Mouse (Mus musculus) induced T-regulatory cell, adult 2 months (primary cell): ENCODE data around the gene Vsig1.

Source experiments
- DNase-seq: peaks from one replicate; pipeline ENCODE4 v3.0.0-alpha.2; 2012; ENCODE audit warnings: low read depth

Vsig1 gene

GRCm38 (mm10) chrX:140907360-140907759, at the start of gene Vsig1:
Vsig1 (plus strand) TSS chrX:140907608.
- no peak for DNase-seq

GRCm38 (mm10) chrX:140862760-140863159, 44.6 kb upstream of the Vsig1 start:
- DNase-seq = no peak

GRCm38 (mm10) chrX:140863431-140863830, 44.0 kb upstream of the Vsig1 start:
- DNase-seq = no peak

GRCm38 (mm10) chrX:140887193-140887592, 20.2 kb upstream of the Vsig1 start:
- no peak for DNase-seq

- no peak for DNase-seq
Observed at GRCm38 (mm10) chrX:140891796-140892195, 15.6 kb upstream of the Vsig1 start.

- DNase-seq = no peak
Observed at GRCm38 (mm10) chrX:140903487-140903886, 3.9 kb upstream of the Vsig1 start.

- DNase-seq = no peak
Observed at GRCm38 (mm10) chrX:140921321-140921720, 13.9 kb downstream of the Vsig1 start.

GRCm38 (mm10) chrX:140932066-140932465, 24.7 kb downstream of the Vsig1 start:
- no peak for DNase-seq

- no peak for DNase-seq
Observed at GRCm38 (mm10) chrX:140933263-140933662, 25.9 kb downstream of the Vsig1 start.

GRCm38 (mm10) chrX:140936271-140936670, 28.9 kb downstream of the Vsig1 start:
- no peak for DNase-seq

- no peak for DNase-seq
Observed at GRCm38 (mm10) chrX:140953618-140954017, 46.2 kb downstream of the Vsig1 start.

GRCm38 (mm10) chrX:140956272-140956940, 49.0 kb downstream of the Vsig1 start, which contains the start of the genes Psmd10 and Atg4a:
Psmd10 (minus strand) TSS chrX:140956728.
Atg4a (plus strand) TSS chrX:140956907.
- DNase-seq = peak; percentile 96

- no peak for DNase-seq
Observed at GRCm38 (mm10) chrX:140956959-140957358, 49.6 kb downstream of the Vsig1 start.

- DNase-seq = no peak
Observed at GRCm38 (mm10) chrX:140978943-140979342, 71.5 kb downstream of the Vsig1 start.

- no peak for DNase-seq
Observed at GRCm38 (mm10) chrX:140979546-140979945, 72.1 kb downstream of the Vsig1 start.

GRCm38 (mm10) chrX:140980163-140980562, 72.8 kb downstream of the Vsig1 start:
- no peak for DNase-seq

- no peak for DNase-seq
Observed at GRCm38 (mm10) chrX:140983206-140983960, 76.0 kb downstream of the Vsig1 start.

- peak; percentile 11 for DNase-seq
Observed at GRCm38 (mm10) chrX:140984795-140985194, 77.4 kb downstream of the Vsig1 start.

- no peak for DNase-seq
Observed at GRCm38 (mm10) chrX:140985256-140985655, 77.8 kb downstream of the Vsig1 start.
